Mouse (Mus musculus) gastrocnemius, postnatal 4 days (tissue): ENCODE results near the gene Spdl1. TPM values are rescaled to one million over a fixed set of nuclear protein-coding genes. Genes with fewer than 3 reads are reported as not detected.
"Not testable (repeated sequence)": the region's sequence is repeated elsewhere in the genome, so short reads cannot be mapped to it uniquely, and the experiment has no call there.

Source experiments
- DNase-seq, 2 experiments: peaks; one replicate each; pipeline ENCODE4 v3.0.0; 2021 to 2022; ENCODE audit warnings: low spot score in 2 of 2, mixed read lengths in 2 of 2
- total RNA-seq, 2 experiments: library from RNA; stranded (reverse); gene quantifications; 2 replicates each; pipeline ENCODE4 v1.2.3; 2021

The Spdl1 gene
- total RNA-seq, 2 experiments from 2014 or later, result 5.7 to 6.1 TPM

- DNase-seq, result no peak
Measured at GRCm38 (mm10) chr11:34814319-34814718, 19.1 kb downstream of the Spdl1 start.

DNA sequence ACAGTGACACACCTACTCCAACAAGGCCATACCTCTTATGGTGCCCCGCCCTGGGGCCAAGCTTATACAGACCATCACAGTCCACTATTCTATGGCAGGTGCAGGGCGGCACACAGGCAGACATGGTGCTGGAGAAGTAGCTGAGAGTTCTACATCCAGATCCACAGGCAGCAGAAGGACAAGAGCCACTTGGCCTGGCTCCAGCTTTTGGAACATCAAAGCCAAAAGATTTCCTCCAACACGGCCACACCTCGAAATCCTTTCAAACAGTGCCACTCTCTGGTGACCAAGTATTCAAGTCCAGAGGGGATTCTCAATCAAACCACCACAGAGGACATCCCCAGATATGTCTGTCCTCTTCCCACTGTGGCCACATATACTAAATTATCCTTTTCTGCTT is 28.4 kb downstream of the Spdl1 start:
- DNase-seq, result not testable (repeated sequence)

GRCm38 (mm10) chr11:34798066-34798465 is 35.4 kb downstream of the Spdl1 start:
- not testable (repeated sequence) for DNase-seq

DNA sequence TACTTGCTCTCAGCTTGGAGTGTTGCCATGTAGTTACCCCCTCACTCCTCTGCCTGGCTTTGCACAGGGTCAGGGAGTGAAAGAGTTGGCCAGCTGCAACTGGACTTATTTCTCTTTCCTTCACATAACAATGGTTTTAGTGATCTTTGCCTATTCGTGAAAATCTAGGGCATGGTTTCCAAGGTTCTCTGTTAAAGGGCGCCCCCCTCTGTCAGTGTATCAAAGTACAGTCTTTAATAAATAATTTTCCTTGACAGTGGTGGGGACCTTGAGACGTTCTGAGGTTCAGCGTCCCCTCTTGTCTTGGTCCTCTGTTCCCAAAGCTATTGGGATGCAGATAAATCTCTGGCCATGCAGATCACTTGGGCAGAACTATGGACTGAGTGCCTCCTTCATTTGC is 37.3 kb downstream of the Spdl1 start:
- no peak for DNase-seq

- DNase-seq, result no peak
Measured at GRCm38 (mm10) chr11:34791872-34792271, 41.6 kb downstream of the Spdl1 start.

DNA sequence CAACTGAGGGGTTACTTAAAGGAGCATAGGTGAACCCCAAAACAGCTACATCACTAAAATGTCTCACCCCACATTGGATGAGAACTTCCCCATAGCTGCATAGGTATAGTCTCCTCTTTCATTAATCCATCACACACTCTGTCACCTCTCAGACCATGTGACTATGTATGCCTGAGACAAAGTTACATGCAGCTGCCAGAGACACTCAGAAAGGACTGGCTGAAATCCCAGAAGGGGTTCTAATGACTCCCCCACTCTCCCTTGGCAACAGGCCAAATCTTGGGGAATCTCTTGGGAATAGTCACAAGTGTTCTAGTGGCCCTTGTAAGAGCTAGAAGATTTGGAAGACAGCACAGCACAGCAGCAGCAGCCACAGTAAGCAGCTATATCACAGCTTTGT is 48.6 kb downstream of the Spdl1 start:
- no peak for DNase-seq

DNA sequence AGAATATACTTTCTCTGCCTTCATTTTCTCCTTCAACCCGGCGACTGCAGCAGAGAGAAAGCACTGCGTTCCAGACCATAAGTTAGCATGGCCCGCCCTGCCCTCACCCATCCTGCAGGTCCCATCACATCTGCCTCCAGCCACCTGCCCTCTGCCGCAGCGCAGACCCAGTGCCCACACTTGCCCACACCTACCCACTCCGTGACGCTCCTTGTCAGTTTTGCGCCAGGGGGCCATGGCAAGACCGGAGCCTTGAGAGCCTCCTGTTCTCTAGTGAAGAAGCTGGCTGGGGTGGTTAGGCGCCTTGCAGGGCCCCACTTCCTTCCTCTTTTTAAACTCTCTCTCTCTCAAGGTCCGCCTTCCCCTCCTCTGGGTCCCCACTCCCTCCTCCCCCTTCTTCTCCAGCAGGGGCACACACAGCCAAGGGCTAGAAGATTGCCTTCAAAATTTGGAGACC is 49.8 kb downstream of the Spdl1 start, which contains the start of gene Dock2:
Dock2 (minus strand) TSS at position 306 of the 457 bp plus-strand sequence.
- DNase-seq, result no peak

GRCm38 (mm10) chr11:34782516-34783430 is 50.7 kb downstream of the Spdl1 start:
- no peak for DNase-seq

- DNase-seq, result no peak
Measured at GRCm38 (mm10) chr11:34780786-34781185, 52.7 kb downstream of the Spdl1 start.

GRCm38 (mm10) chr11:34779966-34780365 is 53.5 kb downstream of the Spdl1 start:
- DNase-seq, result no peak

- no peak for DNase-seq
Measured at GRCm38 (mm10) chr11:34778351-34778750, 55.1 kb downstream of the Spdl1 start.

- DNase-seq, result no peak
Measured at GRCm38 (mm10) chr11:34777529-34777928, 55.9 kb downstream of the Spdl1 start.

- no peak for DNase-seq
Measured at GRCm38 (mm10) chr11:34776054-34776453, 57.4 kb downstream of the Spdl1 start.

DNA sequence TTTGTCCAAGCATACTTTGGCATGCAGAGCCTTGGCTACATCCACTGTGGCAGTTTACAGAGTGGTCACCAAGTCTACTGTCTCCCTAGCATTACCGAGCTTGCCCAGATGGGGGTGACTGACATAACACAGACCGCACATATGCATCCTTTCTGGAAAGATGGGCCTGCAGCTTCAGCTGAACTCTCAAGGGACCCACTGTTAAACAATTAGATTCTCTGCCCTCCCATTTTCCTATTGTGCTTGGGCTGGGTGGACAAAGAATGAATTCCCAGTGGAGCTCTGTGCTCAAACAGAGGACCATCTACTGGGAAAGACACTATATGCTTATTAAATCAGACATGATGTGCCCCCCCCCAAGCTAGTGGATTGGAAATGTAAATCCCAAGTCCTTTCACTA is 58.8 kb downstream of the Spdl1 start:
- DNase-seq, result no peak

- no peak for DNase-seq
Measured at GRCm38 (mm10) chr11:34773304-34773895, 60.0 kb downstream of the Spdl1 start.

GRCm38 (mm10) chr11:34771221-34771986 is 62.0 kb downstream of the Spdl1 start:
- peak in 1 of 2 experiments; percentile 39 for DNase-seq

- no peak for DNase-seq
Measured at GRCm38 (mm10) chr11:34770666-34771065, 62.8 kb downstream of the Spdl1 start.

DNA sequence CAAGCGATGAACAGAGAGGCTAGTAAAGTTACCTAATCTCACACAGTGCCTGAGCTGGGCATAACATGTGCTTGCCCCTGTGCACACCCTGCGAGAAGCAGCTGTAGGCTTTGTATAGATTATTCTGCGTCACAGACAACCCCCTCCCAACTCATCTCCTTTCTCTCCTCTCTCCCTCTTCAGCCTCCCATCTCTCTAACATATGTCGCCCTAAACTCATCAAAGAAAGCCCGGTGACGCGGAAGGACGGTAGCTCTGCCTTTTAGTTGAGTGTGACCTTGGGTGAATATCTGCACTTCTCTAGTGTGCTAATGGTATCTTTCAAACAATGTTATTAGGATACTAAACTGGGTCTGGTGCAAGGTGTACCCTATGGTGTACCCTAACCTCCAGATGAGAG is 63.5 kb downstream of the Spdl1 start:
- no peak for DNase-seq

DNA sequence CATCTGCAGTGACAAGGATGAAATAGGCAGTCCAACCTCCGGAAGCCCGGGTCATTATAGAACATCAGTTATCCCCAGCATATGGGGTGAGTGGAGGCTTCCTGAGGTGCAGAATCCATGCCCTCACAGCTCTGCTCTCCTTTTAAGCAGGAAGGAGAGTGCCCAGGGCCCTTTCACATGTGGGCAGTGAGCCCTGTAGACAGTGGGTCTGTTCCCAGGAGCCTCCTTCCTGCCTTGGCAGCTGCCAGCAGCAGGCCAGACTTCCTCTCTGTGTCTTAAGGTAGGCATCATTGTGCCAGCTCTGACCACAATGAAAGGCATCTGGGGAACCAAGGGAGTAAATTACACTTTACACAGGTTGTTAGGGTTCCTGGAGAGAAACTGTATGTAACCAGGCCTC is 64.0 kb downstream of the Spdl1 start:
- no peak for DNase-seq

GRCm38 (mm10) chr11:34763739-34764361 is 69.6 kb downstream of the Spdl1 start:
- no peak for DNase-seq

GRCm38 (mm10) chr11:34762570-34763127 is 70.8 kb downstream of the Spdl1 start:
- DNase-seq, result no peak
